In the genomic region with DNA sequence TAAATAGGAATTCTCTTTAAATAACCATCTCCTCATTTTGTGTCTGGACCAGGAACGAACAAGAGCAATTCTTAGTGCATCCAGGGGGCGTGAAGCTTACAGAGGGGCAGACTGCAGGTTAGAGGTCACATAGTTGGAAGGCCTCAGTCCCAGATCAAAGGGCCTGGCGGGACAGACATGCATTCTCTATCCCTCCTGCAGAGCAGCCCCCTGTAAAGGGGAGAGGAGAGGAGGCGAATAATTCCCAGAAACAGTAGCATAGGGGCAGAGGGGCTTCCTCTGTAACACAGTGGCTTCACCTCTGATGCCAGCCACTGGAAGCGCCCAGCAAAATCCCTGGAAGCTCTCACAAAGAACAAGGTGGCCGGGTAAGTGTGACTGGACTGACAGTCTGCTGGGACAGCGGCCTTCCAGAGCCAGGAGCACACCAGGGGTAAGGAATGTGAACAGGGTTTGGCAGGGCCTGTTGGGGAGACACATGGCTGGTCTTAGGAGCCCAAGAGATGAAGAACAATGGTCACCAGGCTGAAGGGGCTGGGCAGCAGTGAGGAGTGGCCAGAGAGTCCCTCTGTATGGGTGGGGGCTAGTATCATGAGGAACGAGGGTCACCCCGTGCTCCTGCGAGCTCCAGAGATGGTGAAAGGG, we compare ENCODE assay signal across 8 mouse cellular contexts. TPM values are rescaled to one million over a fixed set of nuclear protein-coding genes. Genes with fewer than 3 reads are reported as not detected.
DNase-seq lines count a peak whose midpoint lies in the region; ATAC-seq and TF ChIP-seq lines count a peak whose summit lies in the region.

No protein-coding gene starts in this region.

- H3K4me1 ChIP-seq in cerebellum, adult 2 months (ENCODE audit: control insufficient read depth, insufficient read depth, low read length) = peaks cover 61% of the 10 kb centered on the region
- H3K4me1 ChIP-seq in lung, embryonic 16.5 days (replicated peaks; ENCODE audit: control insufficient read depth, insufficient read depth, low read length) = peaks cover 19% of the 10 kb centered on the region
- peaks cover 20% of the 10 kb centered on the region for H3K4me1 ChIP-seq in intestine, embryonic 16.5 days (ENCODE audit: control insufficient read depth, insufficient read depth, low read length)
- H3K4me1 ChIP-seq in neural tube, embryonic 15.5 days = peaks cover 19% of the 10 kb centered on the region

- no peak for ATAC-seq in lung, embryonic 16.5 days (ENCODE audit: low read depth)
- no peak for ATAC-seq in intestine, embryonic 16.5 days
- ATAC-seq in neural tube, embryonic 15.5 days (ENCODE audit: low FRiP score) = no peak

- peak in 1 of 2 experiments; percentile 55 for DNase-seq in cerebellum, adult 2 months
- no peak for DNase-seq in cerebellum, postnatal 4 days (ENCODE audit: low spot score in 2 of 2)
- DNase-seq in lung, postnatal 10 days = no peak
- DNase-seq in ovary, postnatal 14 days (ENCODE audit: low spot score) = no peak
- no peak for DNase-seq in right cerebral cortex, postnatal 36 days (ENCODE audit: low spot score in 2 of 2)

- peaks cover 36% of the 10 kb centered on the region for H3K36me3 ChIP-seq in lung, embryonic 16.5 days (ENCODE audit: control insufficient read depth, insufficient read depth, low read length)
- H3K36me3 ChIP-seq in intestine, embryonic 16.5 days (ENCODE audit: control insufficient read depth, insufficient read depth, low read length) = peaks cover 25% of the 10 kb centered on the region
- peaks cover 47% of the 10 kb centered on the region for H3K36me3 ChIP-seq in neural tube, embryonic 15.5 days

- H3K9me3 ChIP-seq in lung, embryonic 16.5 days (ENCODE audit: control insufficient read depth, low read length) = no peaks in the 10 kb centered on the region
- H3K9me3 ChIP-seq in intestine, embryonic 16.5 days (ENCODE audit: control insufficient read depth, low read length) = no peaks in the 10 kb centered on the region
- H3K9me3 ChIP-seq in neural tube, embryonic 15.5 days (replicated peaks) = no peaks in the 10 kb centered on the region

- no peaks in the 10 kb centered on the region for H3K27me3 ChIP-seq in cerebellum, adult 2 months (ENCODE audit: control insufficient read depth, insufficient read depth, low read length)
- H3K27me3 ChIP-seq in lung, embryonic 16.5 days (ENCODE audit: control insufficient read depth, insufficient read depth, low read depth, low read length) = no peaks in the 10 kb centered on the region
- no peaks in the 10 kb centered on the region for H3K27me3 ChIP-seq in intestine, embryonic 16.5 days (replicated peaks; ENCODE audit: control insufficient read depth, insufficient read depth, low read length)
- no peaks in the 10 kb centered on the region for H3K27me3 ChIP-seq in neural tube, embryonic 15.5 days (replicated peaks)

- H3K4me3 ChIP-seq in cerebellum, adult 2 months (replicated peaks; ENCODE audit: insufficient read depth, low read depth, low read length) = no peak overlapping the region
- H3K4me3 ChIP-seq in lung, embryonic 16.5 days (ENCODE audit: low read length) = no peak overlapping the region
- no peak overlapping the region for H3K4me3 ChIP-seq in intestine, embryonic 16.5 days (ENCODE audit: low read length)
- H3K4me3 ChIP-seq in neural tube, embryonic 15.5 days (replicated peaks) = no peak overlapping the region

- no peak overlapping the region for H3K4me2 ChIP-seq in lung, embryonic 16.5 days (ENCODE audit: low read depth, low read length)
- H3K4me2 ChIP-seq in intestine, embryonic 16.5 days (ENCODE audit: low read depth, low read length) = no peak overlapping the region
- no peak overlapping the region for H3K4me2 ChIP-seq in neural tube, embryonic 15.5 days

- no peak for TF ChIP-seq CTCF in cerebellum, adult 2 months (IDR thresholded peaks at IDR 0.05; ENCODE audit: borderline replicate concordance, insufficient read depth, low read depth, low read length)

- H3K27ac ChIP-seq in cerebellum, adult 2 months (ENCODE audit: insufficient read depth, low read length) = peak overlapping the region; percentile 53
- peak overlapping the region; percentile 49 for H3K27ac ChIP-seq in lung, embryonic 16.5 days (ENCODE audit: low read length)
- peak overlapping the region; percentile 46; the same call in 1 of the 2 replicates for H3K27ac ChIP-seq in intestine, embryonic 16.5 days (ENCODE audit: low read length)
- 0 out of 2 replicates have a peak overlapping the region, but pooled peaks have one; percentile 23 for H3K27ac ChIP-seq in neural tube, embryonic 15.5 days (replicated peaks)

- 26% methylated on average over 10 of the region's 10 CpGs for WGBS in cerebellum, adult 2 months
- WGBS in lung, embryonic 16.5 days = 47% methylated on average over 10 of the region's 10 CpGs
- WGBS in intestine, embryonic 16.5 days = 49% methylated on average over 10 of the region's 10 CpGs
- WGBS in neural tube, embryonic 15.5 days = 30% methylated on average over 10 of the region's 10 CpGs

- no peak for TF ChIP-seq POLR2A in cerebellum, adult 2 months (IDR thresholded peaks at IDR 0.05; ENCODE audit: borderline replicate concordance, insufficient read depth, low read length)

- H3K9ac ChIP-seq in lung, embryonic 16.5 days (ENCODE audit: low read length) = peak overlapping the region; percentile 41; the same call in 1 of the 2 replicates
- peak overlapping the region; percentile 45; the same call in 1 of the 2 replicates for H3K9ac ChIP-seq in intestine, embryonic 16.5 days (ENCODE audit: low read depth, low read length)
- H3K9ac ChIP-seq in neural tube, embryonic 15.5 days (replicated peaks) = no peak overlapping the region

RNA-seq across cellular contexts. Expression of a gene that starts 1.0 kb away (rescaled TPM):
- polyA plus RNA-seq in cerebellum, adult 2 months (2012; rRNA removed) = 3.8 and 5.7 TPM in 2 replicates
- 7.2 and 8.9 TPM in 2 replicates for polyA plus RNA-seq in lung, embryonic 16.5 days (2015; fragmentation: Nextera tagmentation; extraction: Ambion mirVana)
- polyA plus RNA-seq in intestine, embryonic 16.5 days (2015; fragmentation: Nextera tagmentation; extraction: Ambion mirVana) = 6.4 and 7.5 TPM in 2 replicates
- polyA plus RNA-seq in neural tube, embryonic 15.5 days (2015; fragmentation: Nextera tagmentation; extraction: Ambion mirVana) = 1.0 and 7.1 TPM in 2 replicates

RNA-seq across cellular contexts. Expression of a gene that starts 8.0 kb away (rescaled TPM):
- 509 and 539 TPM in 2 replicates for polyA plus RNA-seq in cerebellum, adult 2 months (2012; rRNA removed)
- 95.4 and 98.9 TPM in 2 replicates for polyA plus RNA-seq in lung, embryonic 16.5 days (2015; fragmentation: Nextera tagmentation; extraction: Ambion mirVana)
- polyA plus RNA-seq in intestine, embryonic 16.5 days (2015; fragmentation: Nextera tagmentation; extraction: Ambion mirVana) = 135 and 160 TPM in 2 replicates
- polyA plus RNA-seq in neural tube, embryonic 15.5 days (2015; fragmentation: Nextera tagmentation; extraction: Ambion mirVana) = 162 and 167 TPM in 2 replicates

RNA-seq across cellular contexts. Expression of a gene that starts 48.2 kb away (rescaled TPM):
- 4.1 TPM in 2 replicates for polyA plus RNA-seq in cerebellum, adult 2 months (2012; rRNA removed)
- 20.4 and 24.8 TPM in 2 replicates for polyA plus RNA-seq in lung, embryonic 16.5 days (2015; fragmentation: Nextera tagmentation; extraction: Ambion mirVana)
- 13.9 and 14.7 TPM in 2 replicates for polyA plus RNA-seq in intestine, embryonic 16.5 days (2015; fragmentation: Nextera tagmentation; extraction: Ambion mirVana)
- 9.8 TPM in 2 replicates for polyA plus RNA-seq in neural tube, embryonic 15.5 days (2015; fragmentation: Nextera tagmentation; extraction: Ambion mirVana)

RNA-seq across cellular contexts. Expression of a gene that starts 48.7 kb away (rescaled TPM):
- polyA plus RNA-seq in cerebellum, adult 2 months (2012; rRNA removed) = 48.1 and 49.1 TPM in 2 replicates
- 37.9 and 41.3 TPM in 2 replicates for polyA plus RNA-seq in lung, embryonic 16.5 days (2015; fragmentation: Nextera tagmentation; extraction: Ambion mirVana)
- polyA plus RNA-seq in intestine, embryonic 16.5 days (2015; fragmentation: Nextera tagmentation; extraction: Ambion mirVana) = 22.9 and 24.4 TPM in 2 replicates
- polyA plus RNA-seq in neural tube, embryonic 15.5 days (2015; fragmentation: Nextera tagmentation; extraction: Ambion mirVana) = 31.6 and 33.5 TPM in 2 replicates

RNA-seq across cellular contexts. Expression of a gene that starts 51.0 kb away (rescaled TPM):
- 456 and 541 TPM in 2 replicates for polyA plus RNA-seq in cerebellum, adult 2 months (2012; rRNA removed)
- 1,792 and 1,937 TPM in 2 replicates for polyA plus RNA-seq in lung, embryonic 16.5 days (2015; fragmentation: Nextera tagmentation; extraction: Ambion mirVana)
- 1,239 and 1,387 TPM in 2 replicates for polyA plus RNA-seq in intestine, embryonic 16.5 days (2015; fragmentation: Nextera tagmentation; extraction: Ambion mirVana)
- 1,496 and 1,502 TPM in 2 replicates for polyA plus RNA-seq in neural tube, embryonic 15.5 days (2015; fragmentation: Nextera tagmentation; extraction: Ambion mirVana)
